Mouse (Mus musculus) spleen, adult 2 months (tissue): ENCODE results near the gene Zfp809.

Source experiments
- CTCF ChIP-seq: fragments of 200-500 bp; IDR thresholded peaks from 2 replicates; pipeline ENCODE4 v1.5.1; 2011; ENCODE audit warnings: mild to moderate bottlenecking, inconsistent platforms; ENCODE audit not compliant: insufficient read depth, insufficient read length, insufficient replicate concordance; ENCODE audit errors: extremely low read depth
- POLR2A ChIP-seq: fragments of 200-500 bp; IDR thresholded peaks from 2 replicates; pipeline ENCODE4 v1.6.1; 2011; ENCODE audit warnings: low read depth, low read length, inconsistent platforms

- TF ChIP-seq CTCF (no peak), POLR2A (no peak)
Observed at GRCm38 (mm10) chr9:22230061-22230460, 4.5 kb downstream of the Zfp809 start.
